11 mouse cellular contexts compared by ENCODE assay signal in the genomic region with DNA sequence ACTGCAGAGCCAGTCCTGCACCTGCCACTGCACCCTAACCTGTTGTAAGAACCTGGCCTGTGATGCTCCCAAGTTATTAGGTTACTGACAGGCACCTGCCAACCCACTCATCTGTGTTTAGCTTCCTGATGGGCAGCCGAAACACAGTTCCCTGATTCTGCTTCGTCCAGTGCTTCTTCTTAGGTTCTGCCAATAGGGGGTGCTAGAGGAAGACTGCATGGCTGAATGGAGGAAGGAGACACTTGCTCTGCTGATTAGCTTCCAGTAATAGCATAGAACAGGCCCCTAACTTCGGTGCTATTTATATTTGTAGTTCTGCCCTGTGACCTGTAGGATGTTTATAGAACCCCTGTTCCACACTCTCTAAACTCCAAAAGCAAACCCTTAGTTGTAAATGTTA.
DNase-seq lines count a peak whose midpoint lies in the region; ATAC-seq and TF ChIP-seq lines count a peak whose summit lies in the region.
"Had no signal": no experiment of that assay in that cellular context is flagged by ENCODE, and none has a peak within 500 bp of the region (broad histone marks: within the 10 kb centered on the region; RNA-seq: fewer than 3 reads in every experiment).

No protein-coding gene starts in this region.

- no peak for TF ChIP-seq EP300 in lung, postnatal 0 days (IDR thresholded peaks at IDR 0.05)

- no peaks in the 10 kb centered on the region for H3K36me3 ChIP-seq in liver, adult 2 months (ENCODE audit: control insufficient read depth, insufficient read depth, low read length)
- no peaks in the 10 kb centered on the region for H3K36me3 ChIP-seq in liver, embryonic 11.5 days (ENCODE audit: control insufficient read depth, insufficient read depth, low read length)
- no peaks in the 10 kb centered on the region for H3K36me3 ChIP-seq in lung, postnatal 0 days (ENCODE audit: insufficient read depth, low read length)
- H3K36me3 ChIP-seq: liver, embryonic 15.5 days had no signal

- H3K4me3 ChIP-seq in gastrocnemius, adult 2 months = no peak overlapping the region
- no peak overlapping the region for H3K4me3 ChIP-seq in liver, adult 2 months (ENCODE audit: insufficient read depth, low read depth, low read length)
- no peak overlapping the region for H3K4me3 ChIP-seq in liver, embryonic 11.5 days (ENCODE audit: low read depth, low read length)
- no peak overlapping the region for H3K4me3 ChIP-seq in lung, postnatal 0 days (ENCODE audit: low read depth, low read length)
- H3K4me3 ChIP-seq: liver, embryonic 15.5 days had no signal

- intact Hi-C loops in gastrocnemius, adult 2 months (cut with DNase I) = loop anchor here (10.0 kb wide), 1 partner anchor 1193 kb away; no protein-coding TSS in a partner anchor

- no peaks in the 10 kb centered on the region for H3K4me1 ChIP-seq in liver, adult 2 months (ENCODE audit: control insufficient read depth, insufficient read depth, low read length)
- no peaks in the 10 kb centered on the region for H3K4me1 ChIP-seq in liver, embryonic 11.5 days (replicated peaks; ENCODE audit: control insufficient read depth, insufficient read depth, low read length)
- no peaks in the 10 kb centered on the region for H3K4me1 ChIP-seq in lung, postnatal 0 days (ENCODE audit: insufficient read depth, low read depth, low read length)
- H3K4me1 ChIP-seq: liver, embryonic 15.5 days had no signal

- H3K4me2 ChIP-seq in liver, embryonic 11.5 days = no peak overlapping the region
- no peak overlapping the region for H3K4me2 ChIP-seq in lung, postnatal 0 days (replicated peaks; ENCODE audit: low read depth, low read length)
- H3K4me2 ChIP-seq: liver, embryonic 15.5 days had no signal

- no peaks in the 10 kb centered on the region for H3K79me2 ChIP-seq in liver, adult 2 months (ENCODE audit: control insufficient read depth, insufficient read depth, low read length)

- WGBS in liver, adult 2 months = 47% methylated on average over 3 of the region's 3 CpGs
- 44% methylated on average over 3 of the region's 3 CpGs for WGBS in liver, embryonic 11.5 days
- WGBS in lung, postnatal 0 days = 36% methylated on average over 3 of the region's 3 CpGs

- DNase-seq in gastrocnemius, adult 2 months = no peak
- DNase-seq in gastrocnemius, postnatal 4 days (ENCODE audit: low spot score in 2 of 2) = no peak
- DNase-seq in liver, adult 2 months (ENCODE audit: extremely low read depth, low read depth, low spot score) = peak; percentile 27
- DNase-seq in liver, embryonic 11.5 days (ENCODE audit: low spot score) = no peak
- peak; percentile 68 for DNase-seq in brain, adult 2 months (ENCODE audit: low read depth, low spot score)
- DNase-seq in lung, postnatal 0 days (ENCODE audit: low spot score) = peak; percentile 9
- DNase-seq in gastrocnemius, adult 18-20 months (ENCODE audit: low spot score) = no peak
- DNase-seq: kidney, postnatal 10 days; spleen, adult 18-20 months had no signal

- H3K9me3 ChIP-seq in liver, embryonic 11.5 days (ENCODE audit: control insufficient read depth, low read length) = no peaks in the 10 kb centered on the region
- no peaks in the 10 kb centered on the region for H3K9me3 ChIP-seq in lung, postnatal 0 days (ENCODE audit: low read length)
- H3K9me3 ChIP-seq: liver, embryonic 15.5 days had no signal

- H3K27ac ChIP-seq in gastrocnemius, adult 2 months = no peak overlapping the region
- no peak overlapping the region for H3K27ac ChIP-seq in liver, adult 2 months (replicated peaks; ENCODE audit: insufficient read depth, low read depth, low read length)
- H3K27ac ChIP-seq in liver, embryonic 11.5 days (ENCODE audit: low read depth, low read length) = no peak overlapping the region
- H3K27ac ChIP-seq in lung, postnatal 0 days (ENCODE audit: low read length) = no peak overlapping the region
- H3K27ac ChIP-seq: liver, embryonic 15.5 days had no signal

- TF ChIP-seq POLR2A in liver, adult 2 months (IDR thresholded peaks at IDR 0.05; ENCODE audit: extremely low read depth, insufficient read depth, low read length) = no peak

- no peak for ATAC-seq in liver, embryonic 11.5 days (replicated peaks; ENCODE audit: low FRiP score)
- no peak for ATAC-seq in lung, postnatal 0 days
- ATAC-seq in megakaryocyte, adult 5-6 weeks (ENCODE audit: poor library complexity, severe bottlenecking) = no peak

- H3K27me3 ChIP-seq in liver, adult 2 months (ENCODE audit: control insufficient read depth, insufficient read depth, low read length) = no peaks in the 10 kb centered on the region; the same call in 1 of the 2 replicates
- no peaks in the 10 kb centered on the region for H3K27me3 ChIP-seq in liver, embryonic 11.5 days (replicated peaks; ENCODE audit: control insufficient read depth, insufficient read depth, low read length)
- H3K27me3 ChIP-seq in lung, postnatal 0 days (replicated peaks; ENCODE audit: insufficient read depth, low read length) = no peaks in the 10 kb centered on the region
- H3K27me3 ChIP-seq: liver, embryonic 15.5 days had no signal

- peak; percentile 49 for TF ChIP-seq CTCF in gastrocnemius, adult 2 months (IDR thresholded peaks at IDR 0.05)
- TF ChIP-seq CTCF in liver, adult 2 months (IDR thresholded peaks at IDR 0.05; ENCODE audit: low read depth, low read length) = peak; percentile 44; the same call in 1 of the 2 replicates
- TF ChIP-seq CTCF in lung, postnatal 0 days (IDR thresholded peaks at IDR 0.05) = peak; percentile 68

- no peak overlapping the region for H3K9ac ChIP-seq in liver, adult 2 months (ENCODE audit: low read depth, low read length)
- H3K9ac ChIP-seq in liver, embryonic 11.5 days (ENCODE audit: low read depth, low read length) = no peak overlapping the region
- no peak overlapping the region for H3K9ac ChIP-seq in lung, postnatal 0 days (replicated peaks; ENCODE audit: low read depth)
- H3K9ac ChIP-seq: liver, embryonic 15.5 days had no signal

Comparison
In these comparisons a context has a peak if more than half of its experiments do, and no peak if none do; other contexts are left out.
1. DNase-seq: peak in liver, adult 2 months (single experiment), brain, adult 2 months (single experiment) and lung, postnatal 0 days (single experiment); none in gastrocnemius, adult 2 months (single experiment), gastrocnemius, postnatal 4 days (0 of 2), liver, embryonic 11.5 days (single experiment) and gastrocnemius, adult 18-20 months (single experiment).
2. Peak in every context shown above with its lines, with median percentiles within 50 percentile points of each other: CTCF ChIP-seq.